Mouse (Mus musculus): ENCODE measurements at regions not wholly inside any gene's neighbourhood (a gene's known extent, or its start where the extent isn't known, plus 50 kb on each side); places are given as distances from the start of the nearest gene placed in this dataset.

DNA sequence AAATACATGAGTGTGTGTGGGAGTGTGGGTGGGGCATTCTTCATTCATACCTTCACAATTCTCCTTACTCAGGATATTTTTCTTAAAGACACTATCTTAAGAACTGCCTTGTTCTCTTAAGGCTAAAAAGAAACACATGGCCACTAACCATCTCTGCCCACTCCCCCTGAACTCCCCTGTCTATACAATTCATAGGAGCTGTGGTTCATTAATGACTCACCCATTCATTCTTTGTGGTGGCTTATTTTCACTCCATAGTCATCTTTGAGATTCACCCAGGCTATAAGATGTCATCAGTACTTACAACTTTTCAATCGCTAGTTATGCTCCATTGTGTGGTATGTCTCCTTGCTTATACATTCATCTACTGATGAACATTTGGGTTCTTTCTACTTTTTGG, 97.7 kb upstream of the Spred1 start:
- TF ChIP-seq CTCF (IDR thresholded peaks at IDR 0.05; ENCODE audit: low read depth) (no peak), EP300 (IDR thresholded peaks at IDR 0.05; ENCODE audit: low read depth) (no peak)
